Mouse (Mus musculus): ENCODE data around the gene Mtmr11. TPM values are rescaled to one million over a fixed set of nuclear protein-coding genes. Genes with fewer than 3 reads are reported as not detected.

The Mtmr11 gene
- 2.3 and 3.7 TPM in 2 replicates for polyA plus RNA-seq (2015; fragmentation: Nextera tagmentation; extraction: Ambion mirVana)

DNA sequence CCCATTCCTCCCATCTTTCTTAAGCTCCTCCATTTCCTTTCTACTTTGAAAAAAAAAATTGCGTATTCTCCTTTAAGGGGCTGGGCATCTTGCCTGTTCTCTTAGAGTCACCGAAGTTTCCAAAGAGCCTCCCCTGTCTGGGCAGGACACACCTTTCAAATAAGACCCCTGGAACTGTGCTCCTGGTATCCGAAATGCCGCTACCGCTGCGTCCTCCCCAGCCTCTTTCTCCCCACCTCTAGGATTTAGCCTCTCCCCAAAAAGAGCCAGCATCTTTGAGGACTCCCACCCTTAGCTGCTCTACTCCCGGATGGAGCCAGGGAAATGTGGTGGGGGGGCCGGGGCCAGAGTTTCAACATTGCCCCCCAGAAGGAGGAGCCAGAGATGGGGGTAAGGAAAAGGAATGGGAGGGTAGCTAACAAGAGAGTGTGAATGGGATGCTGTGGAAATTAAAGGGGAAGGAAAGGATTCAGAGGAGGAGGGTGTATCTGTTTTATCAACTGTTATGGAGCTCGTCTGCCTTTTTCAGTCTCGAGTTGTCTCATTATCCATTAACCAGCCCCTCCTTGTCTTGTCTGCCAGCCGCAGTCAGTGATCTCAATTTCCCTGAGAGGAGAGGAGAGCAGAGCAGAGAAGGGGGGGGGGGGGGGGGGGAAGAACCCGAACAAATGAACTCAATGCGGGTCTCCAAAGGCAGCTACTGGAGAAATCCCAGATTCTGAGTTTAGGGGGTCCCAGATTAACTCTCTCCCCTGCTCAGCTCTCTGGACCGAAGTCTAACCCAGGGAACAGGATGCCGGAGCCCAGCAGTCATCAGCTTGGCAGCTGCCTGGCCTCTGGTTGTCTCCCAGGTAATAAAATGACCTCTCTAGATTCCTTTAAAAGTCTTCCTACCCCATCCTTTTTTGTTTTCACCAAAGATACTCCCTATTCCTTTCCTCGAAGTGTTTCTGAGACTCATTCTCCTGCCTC lies at the start of gene Mtmr11:
Gene Mtmr11 (plus strand): TSS at position 136 of the 972 bp plus-strand sequence.
- ATAC-seq (ENCODE audit: insufficient read depth), result no peak
- Histone ChIP-seq H3K27me3 (peaks cover 63% of the 10 kb centered on the region), H3K4me3 (replicated peaks) (peak within 1 kb of the TSS; percentile 39), H3K27ac (replicated peaks) (peak within 1 kb of the TSS; percentile 53), H3K9me3 (replicated peaks) (no peaks in the 10 kb centered on the region), H3K36me3 (replicated peaks) (no peaks in the 10 kb centered on the region), H3K4me2 (peak within 1 kb of the TSS; percentile 57), H3K4me1 (replicated peaks) (peaks cover 12% of the 10 kb centered on the region), H3K9ac (0 out of 2 replicates have a peak within 1 kb of the TSS, but pooled peaks have one; percentile 5)
- WGBS (ENCODE audit: insufficient replicate concordance), result 9% methylated on average over 16 of the region's 16 CpGs

DNA sequence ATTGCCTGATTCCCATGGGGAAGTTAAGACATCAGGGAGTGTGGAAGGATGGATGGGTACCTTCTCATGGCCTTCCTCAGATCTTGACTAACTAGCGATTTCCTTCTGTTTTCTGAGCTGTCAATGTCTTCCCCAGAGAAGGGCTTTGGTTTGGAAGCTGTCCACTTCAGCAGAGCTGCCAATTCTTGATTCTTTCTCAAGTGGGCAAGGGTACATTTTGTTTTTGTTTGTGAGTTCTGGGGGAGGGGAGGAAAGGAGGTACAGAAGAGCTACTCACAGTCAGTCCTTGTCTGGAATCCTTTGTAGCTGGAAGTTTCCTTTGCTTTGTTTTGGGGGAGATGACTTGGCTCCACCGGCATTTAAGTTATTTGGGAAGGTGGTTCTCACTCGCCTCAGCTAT lies 48.6 kb upstream of the Mtmr11 start:
- WGBS (ENCODE audit: insufficient replicate concordance), result 63% methylated on average over 3 of the region's 3 CpGs
- Histone ChIP-seq H3K9ac (no peak overlapping the region), H3K9me3 (replicated peaks) (no peaks in the 10 kb centered on the region), H3K4me1 (replicated peaks) (peaks cover 17% of the 10 kb centered on the region), H3K27me3 (no peaks in the 10 kb centered on the region), H3K27ac (replicated peaks) (no peak overlapping the region), H3K36me3 (replicated peaks) (0 out of 2 replicates have a peak, but pooled peaks cover 2% of the 10 kb centered on the region), H3K4me3 (replicated peaks) (no peak overlapping the region), H3K4me2 (no peak overlapping the region)
- no peak for ATAC-seq (ENCODE audit: insufficient read depth)

DNA sequence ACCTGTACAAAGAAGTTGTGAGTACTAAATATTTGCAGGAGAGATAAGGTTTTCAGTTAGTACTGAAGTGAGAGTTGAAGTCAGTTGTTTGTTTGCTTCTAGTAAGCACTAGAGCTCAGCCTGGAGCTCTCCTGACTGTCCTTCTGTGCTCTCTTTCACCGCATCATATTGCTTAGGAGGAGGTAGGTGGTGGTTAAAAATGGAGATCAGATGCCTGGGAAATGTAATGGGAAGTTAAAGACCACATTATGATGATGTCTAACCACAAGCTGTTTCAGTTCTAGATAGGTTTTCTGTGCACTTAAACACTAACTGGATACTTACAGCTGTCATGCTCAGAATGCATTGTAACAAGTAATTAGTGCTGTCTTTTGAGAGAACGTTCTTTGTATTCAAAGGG lies 43.7 kb upstream of the Mtmr11 start:
- Histone ChIP-seq H3K4me1 (replicated peaks) (peaks cover 16% of the 10 kb centered on the region), H3K27me3 (no peaks in the 10 kb centered on the region), H3K36me3 (replicated peaks) (no peaks in the 10 kb centered on the region), H3K4me3 (replicated peaks) (no peak overlapping the region), H3K4me2 (no peak overlapping the region), H3K9ac (no peak overlapping the region), H3K27ac (replicated peaks) (no peak overlapping the region), H3K9me3 (replicated peaks) (no peaks in the 10 kb centered on the region)
- no peak for ATAC-seq (ENCODE audit: insufficient read depth)
- 28% methylated on average over 2 of the region's 2 CpGs for WGBS (ENCODE audit: insufficient replicate concordance)

DNA sequence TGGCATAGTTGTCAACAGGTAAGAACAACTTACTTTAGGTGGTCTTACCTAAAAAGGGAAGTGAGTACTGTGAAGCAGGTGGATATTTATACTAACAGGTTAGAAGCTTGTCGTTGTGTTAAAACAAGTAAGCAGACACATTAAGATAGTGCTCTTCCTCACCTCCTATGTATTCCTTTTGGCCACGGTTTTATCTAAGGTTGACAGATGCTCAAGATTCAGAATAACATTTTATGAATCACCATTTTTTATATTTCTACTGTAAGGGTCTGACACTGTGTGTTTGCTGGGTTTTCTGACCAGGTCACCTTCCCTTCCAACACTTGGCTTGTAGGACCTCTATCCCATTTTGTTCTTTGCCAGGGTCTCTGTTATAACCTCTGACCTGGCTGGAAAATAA lies 43.1 kb upstream of the Mtmr11 start:
- no peak for ATAC-seq (ENCODE audit: insufficient read depth)
- 30% methylated on average over 2 of the region's 2 CpGs for WGBS (ENCODE audit: insufficient replicate concordance)
- H3K36me3 ChIP-seq (replicated peaks), result no peaks in the 10 kb centered on the region
- H3K4me3 ChIP-seq (replicated peaks), result no peak overlapping the region
- no peak overlapping the region for H3K27ac ChIP-seq (replicated peaks)
- no peak overlapping the region for H3K9ac ChIP-seq
- no peaks in the 10 kb centered on the region for H3K9me3 ChIP-seq (replicated peaks)
- no peak overlapping the region for H3K4me2 ChIP-seq
- H3K4me1 ChIP-seq (replicated peaks), result peaks cover 14% of the 10 kb centered on the region
- no peaks in the 10 kb centered on the region for H3K27me3 ChIP-seq

DNA sequence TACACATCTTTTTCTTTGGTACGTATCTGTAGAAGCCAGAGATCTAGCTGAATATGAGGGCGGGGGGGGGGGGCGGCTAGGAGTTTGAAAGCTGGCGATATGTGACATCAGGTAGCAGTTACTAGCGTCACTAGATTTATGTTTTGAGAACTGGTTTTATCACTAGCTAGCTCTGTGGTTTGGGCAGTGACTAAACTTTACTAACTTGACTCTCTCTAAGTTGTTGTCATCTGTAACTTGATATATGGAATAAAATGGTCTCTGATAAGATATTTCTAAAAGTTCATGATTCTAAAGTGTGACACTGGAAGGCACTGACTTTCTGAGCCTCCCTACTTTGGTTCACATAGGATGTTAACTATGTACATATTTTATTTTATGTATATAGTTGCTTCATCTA lies 37.6 kb upstream of the Mtmr11 start:
- Histone ChIP-seq H3K27me3 (no peaks in the 10 kb centered on the region), H3K9me3 (replicated peaks) (no peaks in the 10 kb centered on the region), H3K27ac (replicated peaks) (no peak overlapping the region), H3K36me3 (replicated peaks) (no peaks in the 10 kb centered on the region), H3K4me2 (no peak overlapping the region), H3K4me1 (replicated peaks) (0 out of 2 replicates have a peak, but pooled peaks cover 4% of the 10 kb centered on the region), H3K9ac (no peak overlapping the region), H3K4me3 (replicated peaks) (no peak overlapping the region)
- 72% methylated on average over 5 of the region's 5 CpGs for WGBS (ENCODE audit: insufficient replicate concordance)
- ATAC-seq (ENCODE audit: insufficient read depth), result no peak

DNA sequence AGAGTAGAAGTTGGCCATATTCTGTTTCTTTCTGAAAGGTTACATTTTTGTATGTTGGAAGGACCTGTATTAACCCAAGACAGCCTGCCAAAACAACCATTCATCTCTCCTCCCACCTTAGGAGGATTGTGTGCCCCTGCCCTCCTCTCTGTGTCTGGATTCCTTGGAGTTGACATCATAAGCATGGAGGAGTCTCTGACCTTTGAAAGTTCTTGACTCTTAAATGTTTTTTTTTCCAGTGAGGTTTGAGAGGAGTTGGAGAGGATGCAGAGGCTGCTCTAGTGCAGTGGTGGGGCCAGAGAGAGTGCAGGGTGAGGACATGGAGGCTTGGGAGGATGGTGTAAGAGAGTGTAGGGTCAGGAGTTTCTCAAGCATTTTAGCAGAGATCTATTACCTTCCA lies 33.7 kb upstream of the Mtmr11 start:
- no peaks in the 10 kb centered on the region for H3K27me3 ChIP-seq

DNA sequence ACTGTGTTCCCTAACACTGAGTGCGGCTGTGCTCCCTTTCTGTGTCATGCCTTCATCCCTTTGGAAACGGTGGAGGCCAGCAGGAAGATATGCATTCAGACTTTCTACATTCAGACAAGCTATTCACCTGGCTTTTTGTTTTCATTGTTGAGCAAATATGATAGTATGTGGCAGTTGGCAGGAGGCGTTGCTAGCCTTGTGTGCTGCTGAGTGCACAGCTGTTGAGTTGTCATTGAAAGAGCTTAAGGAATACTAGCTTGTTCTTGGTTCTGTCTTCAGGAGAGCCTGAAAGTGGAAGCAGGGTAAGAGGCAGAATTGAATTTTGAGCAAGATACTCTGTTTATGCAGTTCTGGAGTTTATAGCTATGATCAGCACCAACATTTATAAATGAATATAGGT lies 29.3 kb upstream of the Mtmr11 start:
- no peak overlapping the region for H3K4me3 ChIP-seq (replicated peaks)
- no peak for ATAC-seq (ENCODE audit: insufficient read depth)
- 81% methylated on average over 3 of the region's 3 CpGs for WGBS (ENCODE audit: insufficient replicate concordance)
- H3K4me1 ChIP-seq (replicated peaks), result peaks cover 19% of the 10 kb centered on the region
- no peaks in the 10 kb centered on the region for H3K27me3 ChIP-seq
- 0 out of 2 replicates have a peak, but pooled peaks cover 9% of the 10 kb centered on the region for H3K36me3 ChIP-seq (replicated peaks)
- no peaks in the 10 kb centered on the region for H3K9me3 ChIP-seq (replicated peaks)
- H3K9ac ChIP-seq, result no peak overlapping the region
- H3K4me2 ChIP-seq, result no peak overlapping the region
- H3K27ac ChIP-seq (replicated peaks), result no peak overlapping the region

More for the DNA sequence above, 33.7 kb upstream of the Mtmr11 start:
- ATAC-seq (ENCODE audit: insufficient read depth), result no peak
- Histone ChIP-seq H3K27ac (replicated peaks) (no peak overlapping the region), H3K9me3 (replicated peaks) (no peaks in the 10 kb centered on the region), H3K9ac (no peak overlapping the region), H3K36me3 (replicated peaks) (no peaks in the 10 kb centered on the region), H3K4me2 (no peak overlapping the region), H3K4me1 (replicated peaks) (peaks cover 9% of the 10 kb centered on the region; the same call in 1 of the 2 replicates), H3K4me3 (replicated peaks) (no peak overlapping the region)

DNA sequence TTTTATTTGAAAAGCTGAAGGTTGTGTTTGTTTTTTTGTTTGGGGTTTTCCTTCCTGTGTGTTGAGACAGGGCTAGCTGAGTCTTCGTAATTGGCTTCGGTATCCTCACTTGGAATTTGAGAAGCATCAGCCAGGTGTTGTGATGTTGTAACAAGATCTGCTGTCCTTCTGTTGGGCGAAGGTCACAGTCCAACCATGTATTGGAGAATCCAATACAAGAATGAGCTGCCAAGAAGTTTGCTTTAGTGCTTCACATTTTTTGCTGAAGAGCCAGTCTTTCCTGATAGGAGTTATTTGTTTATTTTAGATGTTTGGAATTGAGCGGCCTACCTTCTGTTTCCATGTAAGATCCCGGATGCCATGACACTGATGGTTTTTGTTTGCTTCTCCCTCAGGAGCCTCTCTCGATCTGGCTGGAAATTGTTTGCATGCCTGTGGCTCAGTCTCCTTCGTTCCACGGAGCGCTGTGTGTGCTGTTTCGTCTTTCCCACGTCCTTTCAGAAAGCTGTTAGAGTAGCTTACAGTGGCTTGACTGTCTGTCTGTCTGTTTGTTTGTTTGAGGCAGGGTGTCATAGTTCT lies 28.4 kb upstream of the Mtmr11 start:
- no peak for ATAC-seq (ENCODE audit: insufficient read depth)
- no peak overlapping the region; the same call in 1 of the 2 replicates for H3K4me2 ChIP-seq
- no peak overlapping the region for H3K4me3 ChIP-seq (replicated peaks)
- 0 out of 2 replicates have a peak, but pooled peaks cover 9% of the 10 kb centered on the region for H3K36me3 ChIP-seq (replicated peaks)
- H3K4me1 ChIP-seq (replicated peaks), result peaks cover 17% of the 10 kb centered on the region
- H3K9ac ChIP-seq, result no peak overlapping the region
- H3K9me3 ChIP-seq (replicated peaks), result no peaks in the 10 kb centered on the region
- WGBS (ENCODE audit: insufficient replicate concordance), result 76% methylated on average over 11 of the region's 11 CpGs
- no peak overlapping the region for H3K27ac ChIP-seq (replicated peaks)
- H3K27me3 ChIP-seq, result no peaks in the 10 kb centered on the region

DNA sequence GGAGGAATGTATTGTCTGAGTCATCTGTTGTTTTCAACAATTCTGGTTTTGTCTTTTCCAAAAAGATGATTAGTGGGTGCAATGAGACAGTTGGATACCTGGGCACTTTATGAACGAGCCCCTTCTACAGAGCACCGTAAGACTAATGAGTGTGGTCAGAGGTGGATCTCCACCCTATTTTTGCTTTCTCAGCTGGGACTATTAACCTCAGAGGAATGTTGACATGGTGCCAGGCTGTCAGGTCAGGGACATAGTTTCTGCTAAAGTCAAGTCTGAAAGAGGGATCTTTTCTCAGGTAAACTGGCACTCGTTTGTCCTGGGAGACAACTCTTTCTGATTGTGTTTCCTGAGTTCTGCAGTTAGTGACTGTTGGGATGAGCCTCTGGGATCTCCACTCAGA lies 26.8 kb upstream of the Mtmr11 start:
- no peak for ATAC-seq (ENCODE audit: insufficient read depth)
- H3K4me1 ChIP-seq (replicated peaks), result peaks cover 15% of the 10 kb centered on the region
- no peak overlapping the region for H3K4me2 ChIP-seq
- WGBS (ENCODE audit: insufficient replicate concordance), result 74% methylated on average over 3 of the region's 3 CpGs
- no peak overlapping the region for H3K27ac ChIP-seq (replicated peaks)
- H3K9ac ChIP-seq, result no peak overlapping the region
- no peaks in the 10 kb centered on the region for H3K9me3 ChIP-seq (replicated peaks)
- peaks cover 12% of the 10 kb centered on the region; the same call in 1 of the 2 replicates for H3K36me3 ChIP-seq (replicated peaks)
- H3K4me3 ChIP-seq (replicated peaks), result no peak overlapping the region
- no peaks in the 10 kb centered on the region for H3K27me3 ChIP-seq

DNA sequence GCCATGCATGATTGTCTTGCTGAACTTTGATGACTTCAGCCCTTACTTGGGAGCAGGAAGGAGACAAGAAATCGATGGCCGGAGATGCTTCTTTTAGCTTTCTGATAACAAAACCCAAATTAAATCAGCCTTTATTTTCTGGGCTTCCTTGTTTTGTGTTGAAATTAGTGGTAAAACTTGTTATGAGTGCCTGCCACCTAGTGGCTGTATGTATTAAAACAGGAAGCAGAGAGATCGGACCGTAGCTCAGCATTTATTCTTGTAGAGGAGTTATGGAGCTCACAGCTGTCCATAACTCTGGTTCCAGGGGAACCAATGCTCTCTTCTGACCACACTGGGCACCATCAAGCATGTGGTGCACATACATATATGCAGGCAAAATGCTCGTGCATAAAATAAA lies 13.9 kb upstream of the Mtmr11 start:
- H3K4me2 ChIP-seq, result no peak overlapping the region
- H3K36me3 ChIP-seq (replicated peaks), result peaks cover 53% of the 10 kb centered on the region
- no peaks in the 10 kb centered on the region for H3K9me3 ChIP-seq (replicated peaks)
- H3K27me3 ChIP-seq, result no peaks in the 10 kb centered on the region
- no peak overlapping the region for H3K9ac ChIP-seq
- WGBS (ENCODE audit: insufficient replicate concordance), result 7% methylated on average over 5 of the region's 5 CpGs
- 0 out of 2 replicates have a peak, but pooled peaks cover 2% of the 10 kb centered on the region for H3K4me1 ChIP-seq (replicated peaks)
- H3K27ac ChIP-seq (replicated peaks), result no peak overlapping the region
- ATAC-seq (ENCODE audit: insufficient read depth), result no peak
- no peak overlapping the region for H3K4me3 ChIP-seq (replicated peaks)

DNA sequence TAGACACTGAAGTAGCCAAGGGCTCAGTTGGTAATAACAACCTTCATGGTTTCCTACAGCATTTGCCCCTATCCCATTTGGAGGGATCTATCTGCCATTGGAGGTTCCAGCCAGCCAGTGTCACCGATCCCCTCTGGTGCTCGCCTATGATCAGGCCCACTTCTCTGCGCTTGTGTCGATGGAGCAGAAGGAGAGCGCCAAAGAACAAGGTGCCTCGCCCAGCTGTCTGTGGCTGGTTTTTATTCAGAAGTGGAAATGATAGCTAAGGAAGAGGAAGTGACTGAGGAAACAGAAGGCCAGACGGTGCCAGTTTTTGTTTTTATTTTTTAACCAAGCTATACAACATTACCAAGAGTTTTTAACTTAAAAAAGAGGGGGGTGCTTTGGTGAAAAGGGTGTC lies 10.0 kb upstream of the Mtmr11 start:
- 69% methylated on average over 7 of the region's 7 CpGs for WGBS (ENCODE audit: insufficient replicate concordance)
- Histone ChIP-seq H3K27ac (replicated peaks) (no peak overlapping the region), H3K9ac (no peak overlapping the region), H3K4me1 (replicated peaks) (0 out of 2 replicates have a peak, but pooled peaks cover 2% of the 10 kb centered on the region), H3K36me3 (replicated peaks) (peaks cover 61% of the 10 kb centered on the region), H3K9me3 (replicated peaks) (no peaks in the 10 kb centered on the region), H3K4me2 (no peak overlapping the region), H3K27me3 (no peaks in the 10 kb centered on the region), H3K4me3 (replicated peaks) (no peak overlapping the region)
- ATAC-seq (ENCODE audit: insufficient read depth), result no peak

Measured in liver, embryonic 15.5 days (tissue).